Mouse (Mus musculus) mouse trophoblast stem cell (cell line): ENCODE results near the gene Fnip2.
"Not testable (repeated sequence)": the region's sequence is repeated elsewhere in the genome, so short reads cannot be mapped to it uniquely, and the experiment has no call there.

Experiments
- in situ Hi-C, 2 experiments: fragments of 300-500 bp; cut with MseI, MboI; formaldehyde crosslinking; loops; 2 replicates in 1 of 2; 3 replicates in 1 of 2; pipeline ENCODE4 v1.15.1; 2025

Gene Fnip2

DNA sequence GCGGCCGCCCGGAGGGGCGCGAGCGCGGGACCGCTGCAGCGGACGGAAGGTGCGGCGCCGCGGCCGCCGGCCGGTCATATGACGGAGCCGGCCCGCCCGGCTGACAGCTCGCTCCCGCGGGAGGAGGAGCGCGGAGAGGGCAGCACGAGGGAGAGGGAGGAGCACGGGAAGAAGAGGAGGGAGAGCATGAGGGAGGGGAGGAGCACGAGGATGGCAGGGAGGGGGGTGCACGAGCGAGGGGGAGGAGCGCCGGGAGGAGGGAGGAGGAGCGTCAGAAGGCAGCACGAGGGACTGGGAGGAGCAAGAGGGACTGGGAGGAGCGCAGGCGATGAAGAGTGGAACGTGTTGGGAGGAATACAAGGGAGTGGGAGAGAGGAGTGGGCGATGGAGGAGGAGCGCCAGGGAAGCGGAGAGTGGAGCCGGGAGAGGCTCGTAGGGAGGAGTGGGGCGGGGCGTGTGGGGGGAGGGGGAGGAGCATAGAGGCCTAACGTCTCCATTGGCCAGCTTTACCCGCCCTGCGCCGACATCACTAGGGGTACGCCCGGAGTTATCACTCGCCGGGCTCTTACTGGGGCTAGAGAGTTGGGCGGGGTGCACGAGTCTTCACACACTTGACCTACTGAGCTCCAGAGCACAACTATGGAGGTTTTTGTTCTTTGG, at the start of gene Fnip2:
Fnip2 (minus strand) TSS at position 94 of the 660 bp plus-strand sequence.
- in situ Hi-C loops: no loop called here

DNA sequence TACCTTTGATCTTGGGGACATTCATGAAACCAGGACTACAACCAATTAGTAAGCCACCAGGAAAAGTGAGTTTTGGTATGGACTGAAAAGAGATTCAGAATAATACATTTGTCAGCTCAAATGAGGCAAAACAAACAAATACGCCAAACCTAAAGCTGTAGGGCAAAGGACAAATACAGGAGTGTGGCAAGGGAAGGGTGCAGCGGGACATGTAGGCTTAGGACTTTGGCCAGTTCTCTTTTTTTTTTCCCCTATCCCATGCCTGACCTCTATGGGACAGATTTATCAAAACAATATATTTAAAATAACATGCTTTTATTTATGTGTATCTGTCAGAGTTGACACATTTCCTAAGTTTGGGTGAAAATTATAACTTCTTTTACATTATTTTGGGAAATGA, 42.3 kb upstream of the Fnip2 start:
- in situ Hi-C loops: no loop called here

DNA sequence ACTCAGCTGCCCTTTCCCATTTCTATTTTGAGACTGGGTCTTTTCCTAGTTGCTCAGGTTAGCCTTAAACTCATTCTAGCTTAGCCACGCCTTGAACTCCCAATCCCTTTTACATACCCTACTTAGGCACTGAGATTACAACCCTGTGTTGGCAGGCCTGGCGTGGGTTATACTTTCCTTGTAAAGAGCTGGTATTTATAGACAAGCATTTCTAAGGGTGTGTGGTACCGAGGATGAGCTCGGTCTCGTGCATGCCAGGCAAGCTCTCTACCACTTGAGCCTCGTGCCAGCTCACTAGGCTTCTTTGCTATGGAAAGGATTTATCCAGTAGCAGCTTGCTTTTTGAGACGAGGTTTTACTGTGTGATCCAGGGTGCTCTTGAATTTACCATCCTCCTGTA, 27.9 kb upstream of the Fnip2 start:
- in situ Hi-C loops: loop anchor here in 1 of 2 experiments (25.0 kb wide), 1 partner anchor 383 kb away; no protein-coding TSS in a partner anchor

DNA sequence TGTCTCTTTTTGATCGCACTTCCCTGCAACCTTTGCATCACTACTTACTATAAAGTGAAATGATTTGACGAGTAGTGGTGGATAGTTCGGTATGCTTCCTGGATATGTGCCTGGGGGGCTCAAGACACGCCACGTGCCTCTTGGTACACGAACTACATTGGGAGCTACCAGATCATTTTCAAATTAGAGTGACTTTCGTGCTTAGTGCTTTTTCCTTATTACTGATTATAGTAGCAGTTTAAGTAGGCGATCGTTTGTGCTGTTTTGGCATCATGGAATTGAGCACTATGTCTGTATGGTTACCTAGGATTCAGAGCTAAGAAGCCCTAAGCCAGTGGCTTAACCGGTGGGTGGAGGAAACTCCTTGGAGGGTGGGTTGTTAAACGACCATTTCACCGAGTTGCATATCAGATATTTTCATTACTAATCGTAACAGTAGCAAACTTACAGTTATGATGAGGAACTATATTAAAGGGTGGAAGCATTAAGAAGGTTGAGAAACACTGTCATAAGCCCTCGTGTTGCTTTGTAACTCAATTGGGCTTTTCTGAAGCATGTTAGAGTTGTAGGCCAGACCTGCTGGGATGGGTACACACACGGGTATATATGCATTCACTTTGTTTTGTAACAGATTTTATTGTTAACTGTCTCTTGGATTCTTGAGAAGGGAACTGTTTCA, 24.3 kb upstream of the Fnip2 start:
- in situ Hi-C loops: loop anchor here in 1 of 2 experiments (25.0 kb wide), 1 partner anchor 380 kb away; no protein-coding TSS in a partner anchor

DNA sequence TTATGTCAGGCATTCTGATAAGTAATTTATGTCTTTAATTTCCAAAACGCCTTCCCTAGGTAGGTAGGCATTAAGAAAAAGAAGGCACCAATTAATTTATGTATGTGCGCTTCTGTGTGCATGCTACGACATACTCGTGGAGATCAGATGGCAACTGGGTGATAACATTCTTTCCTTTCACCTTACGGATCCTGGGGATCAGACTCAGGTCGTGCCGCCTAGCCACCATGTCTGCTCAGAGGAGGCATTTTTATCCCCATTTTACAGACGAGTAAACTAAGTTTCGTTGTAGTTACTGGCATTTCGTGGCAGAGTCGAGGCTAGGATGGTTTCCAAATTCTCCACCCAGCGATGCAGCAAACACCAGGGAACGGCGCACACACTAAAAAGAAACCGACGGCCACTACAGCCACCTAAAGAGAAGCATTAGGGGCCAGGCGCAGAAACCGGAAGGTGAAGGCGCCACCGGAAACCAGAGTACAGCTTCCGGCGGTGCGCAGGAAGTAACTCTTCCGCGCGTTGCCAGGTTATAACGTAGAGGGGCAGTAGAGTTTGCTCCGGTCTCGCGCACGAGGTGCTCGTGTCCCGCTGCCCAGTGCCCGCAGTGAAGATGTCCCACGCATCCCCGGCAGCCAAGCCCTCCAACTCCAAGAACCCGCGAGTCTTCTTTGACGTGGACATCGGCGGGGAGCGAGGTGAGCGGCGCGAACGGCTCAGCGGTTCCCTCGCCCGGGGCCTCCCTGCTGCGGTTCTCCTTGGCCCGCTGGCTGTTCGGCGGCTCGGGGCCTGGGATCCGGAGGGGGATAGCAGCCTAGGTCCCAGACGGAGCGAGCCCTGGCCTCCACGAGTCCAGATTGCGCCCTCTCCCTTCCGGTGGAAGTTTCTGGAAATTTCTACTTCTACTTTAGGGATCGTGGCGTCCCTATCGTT, 23.5 kb upstream of the Fnip2 start, which contains the start of gene Ppid:
Ppid (plus strand) TSS at position 480 of the 930 bp plus-strand sequence.
- in situ Hi-C loops: loop anchor here in 1 of 2 experiments (25.0 kb wide), 1 partner anchor 379 kb away; no protein-coding TSS in a partner anchor

DNA sequence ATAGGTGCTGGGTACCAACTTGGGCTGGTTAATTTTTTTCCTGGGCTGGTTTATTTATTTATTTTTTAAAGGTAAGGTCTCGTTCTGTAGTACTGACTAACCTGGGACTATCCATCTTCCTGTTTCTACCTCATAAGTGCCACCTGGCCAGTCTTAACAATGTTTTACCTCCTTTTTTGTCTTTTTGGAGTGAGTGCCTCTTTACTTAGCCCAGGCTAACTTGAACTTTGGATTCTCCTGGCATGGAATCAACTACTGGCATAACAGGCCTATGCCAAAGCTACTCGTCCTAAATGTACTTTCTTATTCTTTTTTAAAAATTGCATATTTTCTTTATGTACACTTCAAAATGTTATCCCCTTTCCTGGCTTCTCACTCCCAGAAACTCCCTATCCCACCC, 22.1 kb upstream of the Fnip2 start:
- in situ Hi-C loops: loop anchor here (10.0 to 25.0 kb wide), 2 partner anchors 377 to 385 kb away; no protein-coding TSS in a partner anchor

DNA sequence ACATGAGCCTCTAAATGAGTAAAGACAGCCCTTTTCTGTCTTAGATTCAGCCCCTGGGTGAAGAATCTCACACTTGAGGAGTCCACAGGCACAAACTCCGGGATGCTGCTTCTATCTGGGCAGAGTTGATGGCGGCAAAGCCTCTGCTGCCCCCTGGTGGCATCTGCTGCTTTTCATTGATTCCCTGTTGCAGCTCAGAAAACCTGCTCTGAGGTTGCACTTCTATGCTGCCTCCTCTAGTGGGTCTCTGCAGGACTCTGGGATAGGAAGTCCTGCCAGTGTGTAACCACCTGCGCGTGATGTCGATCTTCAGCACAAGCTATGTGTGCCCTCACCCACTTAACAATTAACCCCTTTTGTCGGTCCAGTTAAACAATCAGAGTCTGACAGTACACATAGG, 19.2 kb upstream of the Fnip2 start:
- in situ Hi-C loops: loop anchor here (10.0 to 25.0 kb wide), 2 partner anchors 375 to 382 kb away; no protein-coding TSS in a partner anchor

DNA sequence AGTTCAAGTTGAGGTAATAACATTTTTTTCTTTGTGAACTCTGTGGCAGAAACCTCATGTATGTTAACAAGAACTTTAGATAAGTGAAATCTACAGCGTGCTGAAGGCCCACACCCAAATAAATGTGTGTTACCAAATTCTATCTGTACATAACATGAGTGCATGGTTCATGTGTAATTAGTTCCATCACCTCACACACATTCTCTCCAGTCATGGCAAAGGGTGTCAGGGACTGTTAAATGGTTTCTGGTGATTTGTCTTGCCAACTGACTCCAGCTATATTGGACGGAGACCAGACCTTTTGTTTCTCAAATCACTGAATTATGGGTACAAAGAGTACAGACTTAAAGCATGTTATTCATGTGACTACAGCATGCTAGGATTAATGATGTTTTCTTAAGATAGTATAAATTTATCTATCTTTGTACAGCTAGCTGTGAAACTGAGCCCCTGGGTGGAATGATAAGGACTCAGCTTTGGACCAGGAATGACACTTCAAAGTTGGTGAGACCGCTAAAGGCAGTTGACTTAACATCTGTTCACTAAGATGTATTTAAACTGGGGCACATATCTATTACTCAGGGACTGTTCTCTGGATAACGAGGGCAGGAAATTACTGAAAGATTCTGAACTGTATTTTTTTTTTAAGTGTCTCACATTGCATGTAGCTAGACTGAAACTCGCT, 12.4 kb upstream of the Fnip2 start:
- in situ Hi-C loops: loop anchor here (10.0 to 25.0 kb wide), 2 partner anchors 368 to 375 kb away; no protein-coding TSS in a partner anchor

DNA sequence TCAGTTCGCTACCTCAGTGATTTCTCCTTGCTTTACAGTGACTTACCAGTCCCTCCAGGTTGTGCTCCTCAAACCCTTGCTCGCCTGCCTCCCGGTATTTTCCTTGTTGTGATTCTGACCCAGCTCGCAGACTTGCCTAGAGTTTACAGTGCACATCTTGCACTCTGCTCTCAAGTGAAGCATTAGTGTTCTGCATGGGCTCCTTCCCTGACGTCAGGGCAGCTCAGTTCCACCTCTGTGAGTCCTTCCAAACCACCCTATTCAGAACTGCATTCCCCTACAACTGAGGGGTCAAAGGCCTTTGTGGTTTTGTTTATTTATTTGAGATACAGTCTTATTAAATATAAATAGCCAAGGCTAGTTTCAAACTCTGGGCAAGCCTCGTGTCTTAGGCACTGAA, 10.6 kb upstream of the Fnip2 start:
- in situ Hi-C loops: loop anchor here in 1 of 2 experiments (25.0 kb wide), 1 partner anchor 366 kb away; no protein-coding TSS in a partner anchor

DNA sequence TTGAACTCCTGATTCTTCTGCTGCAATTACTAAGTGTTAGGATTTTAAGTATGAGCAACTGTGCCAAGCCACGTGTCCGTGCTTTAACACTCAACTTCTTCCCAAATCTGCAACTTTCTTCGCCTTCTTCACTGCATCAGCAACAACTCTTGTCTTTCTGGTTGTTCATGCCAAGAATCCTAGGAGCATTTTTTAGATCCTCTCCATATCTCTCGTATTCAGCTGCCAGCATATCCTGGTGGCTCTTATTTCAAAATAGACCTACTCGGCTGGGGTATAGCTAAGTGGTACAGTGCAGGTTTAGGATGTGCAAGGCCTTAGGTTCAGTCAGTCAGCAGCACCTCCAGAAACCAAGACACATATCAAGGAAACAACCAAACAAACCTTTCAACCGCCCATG, 10.0 kb upstream of the Fnip2 start:
- in situ Hi-C loops: loop anchor here in 1 of 2 experiments (25.0 kb wide), 1 partner anchor 365 kb away; no protein-coding TSS in a partner anchor

DNA sequence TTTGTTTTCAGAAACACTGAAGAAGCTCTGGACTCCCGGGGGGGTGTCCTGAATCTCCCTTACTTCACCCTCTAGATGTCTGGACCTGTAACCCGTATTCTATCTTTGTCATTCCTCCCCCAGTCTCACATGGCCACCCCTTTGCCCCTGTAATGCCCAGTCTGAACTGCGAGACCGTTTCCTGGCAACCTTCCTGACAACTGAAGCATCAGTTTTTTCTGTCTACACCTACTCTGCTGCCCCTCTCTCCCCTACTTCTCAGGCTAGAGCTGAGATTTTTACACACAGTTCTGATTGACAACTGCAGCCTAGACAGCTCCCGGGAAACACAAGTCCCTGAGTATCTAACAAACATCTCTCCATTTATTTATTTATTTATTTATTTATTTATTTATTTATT, 9.3 kb upstream of the Fnip2 start:
- in situ Hi-C loops: loop anchor here in 1 of 2 experiments (25.0 kb wide), 1 partner anchor 365 kb away; no protein-coding TSS in a partner anchor

DNA sequence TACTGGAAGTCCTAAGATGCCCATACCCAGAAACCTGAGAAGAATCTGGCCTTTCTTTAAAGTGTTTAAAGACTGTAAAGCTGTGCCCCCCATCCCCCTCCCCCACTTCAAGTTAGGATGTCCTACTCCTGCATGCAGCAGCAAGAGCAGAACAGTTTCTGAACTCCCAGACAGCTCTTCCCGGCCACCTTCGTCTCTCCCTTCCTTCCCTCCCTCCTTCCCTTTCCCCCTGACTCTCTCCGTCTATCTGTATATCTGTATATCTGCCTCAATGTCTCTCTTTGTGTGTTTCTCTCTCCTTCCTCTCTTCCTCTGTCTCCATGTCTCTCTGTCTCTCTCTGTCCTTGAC, 8.8 kb upstream of the Fnip2 start:
- in situ Hi-C loops: loop anchor here in 1 of 2 experiments (25.0 kb wide), 1 partner anchor 364 kb away; no protein-coding TSS in a partner anchor

DNA sequence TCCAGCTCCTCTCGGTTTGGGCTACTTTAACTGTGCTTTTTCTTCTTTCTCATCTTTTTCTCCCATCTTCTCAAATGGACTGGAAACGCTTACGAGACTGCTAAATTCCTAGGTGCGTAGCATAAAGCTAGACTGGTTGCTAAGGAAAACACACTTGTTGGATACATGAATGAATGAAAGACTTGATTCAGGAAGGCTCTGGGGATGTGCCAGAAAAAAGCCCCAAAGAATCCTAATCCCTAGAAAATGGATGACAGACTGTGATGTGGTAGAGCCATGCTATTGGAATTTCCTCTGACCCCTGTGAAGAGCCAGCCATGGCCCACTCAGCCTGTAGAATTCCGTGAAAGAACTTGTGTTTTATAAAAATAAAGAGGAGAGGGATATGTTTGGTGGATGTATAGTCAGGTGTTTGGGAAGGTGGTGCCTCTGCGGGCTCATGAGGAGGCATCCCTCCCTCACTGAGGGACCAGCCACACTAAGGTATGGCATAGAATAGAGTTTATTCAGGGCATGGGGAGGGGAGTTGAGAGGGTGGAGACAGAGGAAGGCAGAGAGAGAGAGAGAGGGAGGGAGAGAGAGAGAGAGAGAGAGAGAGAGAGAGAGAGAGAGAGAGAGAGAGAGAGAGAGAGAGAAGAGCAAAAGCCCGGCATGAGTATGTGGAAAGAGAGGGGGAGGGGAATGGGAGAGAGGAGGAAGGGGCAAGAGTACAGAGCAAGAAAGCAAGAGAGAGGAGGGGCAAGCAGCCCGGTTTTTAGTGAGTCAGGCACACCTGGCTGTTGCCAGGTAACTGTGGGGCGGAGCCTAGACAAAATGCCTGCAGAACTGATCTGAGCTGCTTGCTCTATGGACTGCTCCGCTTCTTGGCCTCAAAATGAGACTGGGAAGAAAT, 8.2 kb upstream of the Fnip2 start:
- in situ Hi-C loops: loop anchor here in 1 of 2 experiments (25.0 kb wide), 1 partner anchor 364 kb away; no protein-coding TSS in a partner anchor

DNA sequence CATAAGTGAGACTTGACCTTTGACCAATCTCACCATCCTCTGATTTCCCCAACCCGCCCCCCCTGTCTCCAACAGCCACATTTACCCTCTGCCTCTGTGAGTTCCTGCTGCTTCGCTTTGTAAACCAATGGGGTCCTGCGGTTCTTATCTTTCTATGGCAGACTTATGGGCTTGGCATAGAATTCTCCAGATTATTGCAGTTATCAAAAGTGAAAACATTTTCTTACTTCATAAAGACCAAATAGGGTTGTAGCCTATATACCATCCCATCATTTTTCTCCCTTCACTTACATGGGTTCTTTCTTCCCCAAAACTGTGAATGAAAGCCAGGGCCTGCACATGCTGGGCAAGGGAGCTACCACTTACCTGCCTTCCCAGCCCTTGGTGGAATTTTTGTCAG, 6.7 kb upstream of the Fnip2 start:
- in situ Hi-C loops: no loop called here

DNA sequence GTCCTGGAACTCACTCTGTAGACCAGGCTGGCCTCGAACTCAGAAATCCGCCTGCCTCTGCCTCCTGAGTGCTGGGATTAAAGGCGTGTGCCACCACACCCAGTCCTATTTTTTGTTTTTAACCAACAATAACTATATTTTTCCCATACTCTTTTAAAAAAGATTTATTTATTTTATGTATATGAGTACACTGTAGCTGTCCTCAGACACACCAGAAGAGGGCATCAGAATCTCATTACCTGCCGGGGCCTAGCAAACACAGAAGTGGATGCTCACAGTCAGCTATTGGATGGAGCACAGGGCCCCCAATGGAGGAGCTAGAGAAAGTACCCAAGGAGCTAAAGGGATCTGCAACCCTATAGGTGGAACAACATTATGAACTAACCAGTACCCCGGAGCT, 5.8 kb upstream of the Fnip2 start:
- in situ Hi-C loops: not testable (repeated sequence)

DNA sequence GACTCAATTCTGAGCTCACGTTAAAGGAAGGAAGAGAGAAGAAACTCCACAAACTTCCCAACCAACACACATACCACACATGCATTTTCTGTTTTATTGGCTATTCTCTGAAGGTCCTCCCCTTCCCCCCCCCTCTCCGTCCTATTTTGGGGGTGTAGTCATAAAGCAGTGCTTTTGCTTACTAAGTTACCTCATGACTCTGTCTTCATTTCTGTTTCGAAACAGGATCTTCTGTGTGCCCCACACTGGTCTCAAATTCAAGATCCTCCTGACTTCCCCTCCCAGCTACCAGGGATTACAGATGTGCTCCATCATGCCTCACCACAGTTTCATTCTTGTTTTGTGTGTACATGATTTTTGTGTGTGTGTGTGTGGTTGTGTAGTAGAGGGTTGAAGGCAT, 4.8 kb upstream of the Fnip2 start:
- in situ Hi-C loops: no loop called here

DNA sequence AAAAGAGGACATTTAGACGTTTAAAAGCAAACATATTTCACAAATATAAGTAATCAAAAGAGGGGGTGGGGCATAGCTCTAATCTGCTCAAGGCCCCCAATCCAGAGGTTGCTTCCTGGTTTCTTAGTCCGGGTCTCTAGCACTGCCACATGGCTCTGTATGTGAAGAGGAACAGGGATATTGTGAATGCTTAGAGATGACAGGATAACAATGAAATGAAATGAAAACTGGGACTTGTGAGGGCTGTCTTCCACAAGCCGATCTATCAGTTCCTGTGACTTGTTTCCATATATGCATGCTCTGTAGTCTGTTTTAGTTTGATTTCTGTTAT, 1.7 kb upstream of the Fnip2 start:
- in situ Hi-C loops: no loop called here

DNA sequence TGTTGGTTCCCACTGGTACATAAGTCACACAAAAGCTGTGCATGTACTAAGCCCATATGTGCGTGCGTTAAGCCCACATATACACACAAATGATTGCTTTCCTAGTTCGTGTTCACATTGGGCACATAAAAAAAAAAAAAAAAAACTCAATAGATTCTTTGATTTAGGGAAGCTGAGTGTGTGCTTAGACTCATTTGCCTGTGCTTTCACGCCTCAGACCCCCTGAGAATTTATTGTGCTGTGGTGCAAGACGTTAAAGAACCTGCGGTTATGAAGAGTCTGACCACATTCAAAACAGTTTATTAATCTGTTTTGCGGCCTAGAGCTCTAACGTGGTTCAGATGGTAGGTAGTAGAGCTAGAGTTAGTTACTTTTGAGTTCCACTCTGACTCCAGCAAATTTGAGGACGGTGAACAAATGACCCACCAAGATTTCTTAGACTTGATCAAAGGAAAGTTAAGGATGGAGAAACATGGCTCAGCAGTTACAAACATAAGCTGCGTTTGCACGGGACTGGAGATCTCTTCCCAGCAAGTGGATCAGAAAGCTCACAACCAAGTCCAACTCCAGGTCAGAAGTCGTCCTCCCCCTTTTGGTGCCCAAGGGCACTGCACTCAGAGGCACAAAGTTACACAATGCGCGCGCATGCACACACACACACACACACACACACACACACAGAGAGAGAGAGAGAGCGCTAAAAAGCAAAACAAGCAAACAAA, 1.2 kb upstream of the Fnip2 start:
- in situ Hi-C loops: no loop called here
